Mouse (Mus musculus) hindbrain, embryonic 10.5 days (tissue): Measurements from ENCODE around the gene Sphk2. TPM values are rescaled to one million over a fixed set of nuclear protein-coding genes. Genes with fewer than 3 reads are reported as not detected.

Source experiments
- DNase-seq: peaks from one replicate; pipeline ENCODE4 v3.0.0-alpha.2; 2017; ENCODE audit warnings: low spot score
- H3K27ac ChIP-seq: fragments of 300-500 bp; sonication (generic); 2 replicates; pipeline ENCODE4 v1.5.1; 2016; ENCODE audit warnings: mild to moderate bottlenecking, moderate library complexity
- H3K27me3 ChIP-seq: fragments of 300-500 bp; sonication (generic); 2 replicates; pipeline ENCODE4 v1.6.1; 2016; ENCODE audit warnings: mild to moderate bottlenecking; ENCODE audit not compliant: poor library complexity, insufficient read depth, severe bottlenecking
- H3K36me3 ChIP-seq: fragments of 300-500 bp; sonication (generic); 2 replicates; pipeline ENCODE4 v1.6.1; 2016; ENCODE audit warnings: mild to moderate bottlenecking, moderate library complexity
- H3K4me1 ChIP-seq: fragments of 300-500 bp; sonication (generic); replicated peaks from 2 replicates; pipeline ENCODE4 v1.6.1; 2016; ENCODE audit warnings: mild to moderate bottlenecking
- H3K4me3 ChIP-seq: fragments of 300-500 bp; sonication (generic); 2 replicates; pipeline ENCODE4 v1.5.1; 2016; ENCODE audit warnings: mild to moderate bottlenecking, moderate library complexity
- H3K9me3 ChIP-seq: fragments of 300-500 bp; sonication (generic); 2 replicates; pipeline ENCODE4 v1.6.1; 2016; ENCODE audit warnings: mild to moderate bottlenecking, moderate library complexity
- WGBS: fragments of 180-500 bp; shearing (Covaris S2); methylation state at CpG from one replicate; pipeline ENCODE4 v1.1.7; 2016; 5-methylcytosine and 5-hydroxymethylcytosine counted together
- polyA plus RNA-seq: library from polyadenylated mRNA; unstranded; fragments of >200 nt; fragmentation: Nextera tagmentation; extraction: Ambion mirVana; gene quantifications from 2 replicates; pipeline ENCODE4 v1.2.1, GENCODE M21; 2016

Gene Sphk2
- polyA plus RNA-seq, 1 experiment from 2014 or later: 33.6 TPM

DNA sequence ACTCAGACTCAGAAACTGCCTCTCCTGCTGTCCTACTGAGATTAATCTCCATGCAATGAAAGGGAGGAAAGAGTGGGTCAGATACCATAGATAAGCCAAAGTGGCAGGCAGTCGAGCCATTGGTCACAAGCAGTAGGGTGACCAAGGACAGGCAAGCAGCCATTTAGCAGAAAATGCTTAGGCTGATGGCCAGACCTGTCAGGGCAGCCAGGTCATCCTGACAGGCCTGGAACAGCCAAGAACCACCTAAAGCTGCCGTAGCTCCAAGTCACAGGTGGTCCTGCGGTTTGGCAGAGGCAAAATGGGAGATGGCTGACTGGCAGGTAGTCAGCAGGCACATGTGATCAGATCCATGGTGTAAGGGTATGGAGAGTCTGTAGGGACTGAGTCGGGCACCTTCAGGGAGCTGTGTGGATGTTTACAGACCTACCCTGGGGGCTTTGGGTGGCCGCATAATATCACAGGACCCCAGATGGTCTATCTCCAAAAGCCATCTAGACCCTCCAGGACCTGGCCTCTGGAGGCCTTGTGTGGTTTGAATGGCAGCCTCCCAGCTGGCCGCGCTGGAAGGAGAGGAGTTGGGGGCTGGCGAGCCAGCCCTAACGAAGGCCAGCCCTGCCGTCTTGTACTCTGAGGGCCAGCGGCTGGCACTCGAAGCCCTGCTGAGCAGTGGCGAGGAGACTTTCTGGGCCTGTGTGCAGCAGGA, 4.0 kb upstream of the Sphk2 start:
- Histone ChIP-seq H3K4me3 (no peak overlapping the region), H3K27me3 (no peaks in the 10 kb centered on the region), H3K27ac (0 out of 2 replicates have a peak overlapping the region, but pooled peaks have one; percentile 9), H3K4me1 (peaks cover 37% of the 10 kb centered on the region), H3K36me3 (peaks cover 81% of the 10 kb centered on the region), H3K9me3 (no peaks in the 10 kb centered on the region)
- WGBS: 74% methylated on average over 13 of the region's 13 CpGs
- no peak for DNase-seq

DNA sequence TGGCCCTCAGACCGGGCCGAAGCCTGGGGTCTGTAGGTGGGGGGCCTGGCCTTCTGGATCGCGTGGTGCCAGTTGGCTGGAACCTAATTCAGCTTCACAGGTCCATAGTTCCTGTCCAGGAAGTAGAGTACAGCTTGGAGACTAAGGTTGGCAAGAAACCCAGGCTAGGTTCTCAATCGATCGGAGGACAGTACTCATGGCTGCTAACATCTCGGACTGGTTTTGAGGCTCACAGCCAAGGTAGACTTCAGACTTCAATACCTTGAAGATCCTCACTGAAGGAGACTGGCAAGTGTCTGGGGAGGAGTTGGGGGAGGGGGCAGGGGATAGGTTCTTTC, 3.4 kb upstream of the Sphk2 start:
- H3K27me3 ChIP-seq: no peaks in the 10 kb centered on the region
- no peak overlapping the region for H3K27ac ChIP-seq
- no peaks in the 10 kb centered on the region for H3K9me3 ChIP-seq
- peaks cover 75% of the 10 kb centered on the region for H3K36me3 ChIP-seq
- DNase-seq: no peak
- no peak overlapping the region for H3K4me3 ChIP-seq
- H3K4me1 ChIP-seq: peaks cover 43% of the 10 kb centered on the region
- 85% methylated on average over 7 of the region's 7 CpGs for WGBS

DNA sequence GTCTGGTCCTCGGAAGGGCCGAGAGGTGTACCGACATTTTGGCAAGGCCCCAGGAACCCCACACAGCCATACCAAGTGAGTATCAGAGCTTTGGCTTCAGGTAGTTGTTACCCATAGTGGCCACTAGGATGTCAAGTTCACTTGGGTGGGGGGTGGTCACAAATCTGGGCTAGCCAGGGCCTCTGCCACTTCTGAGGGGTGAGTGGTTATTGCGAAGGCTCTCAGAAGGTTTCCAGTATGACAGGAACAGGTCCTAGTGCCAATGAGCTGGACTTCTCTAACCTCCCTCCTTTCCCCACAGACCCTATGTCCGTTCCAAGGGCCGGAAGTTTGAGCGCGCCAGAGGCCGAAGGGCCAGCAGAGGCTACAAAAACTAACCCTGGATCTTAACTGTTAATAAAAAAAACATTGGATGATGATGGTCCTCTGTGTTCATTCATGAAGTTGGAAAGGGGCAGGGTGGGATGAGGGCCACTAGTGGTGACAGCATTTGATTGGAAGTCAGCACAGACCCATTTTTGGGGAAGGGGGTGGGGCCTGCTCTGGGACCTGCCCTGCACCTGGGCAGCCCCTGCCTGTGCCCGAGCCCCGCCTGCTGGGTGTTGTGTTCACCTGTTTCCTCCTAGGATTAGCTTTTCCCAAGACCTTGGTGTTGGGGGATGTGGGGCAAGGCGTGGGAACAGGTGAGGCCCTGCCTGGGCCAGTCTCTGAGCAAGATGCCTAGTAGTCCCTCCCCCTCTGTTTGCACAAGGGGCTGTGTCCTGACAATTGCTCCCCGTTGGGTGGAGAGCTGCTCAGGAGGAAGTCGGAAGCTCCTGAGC, 2.8 kb upstream of the Sphk2 start, which contains the start of gene Fam83e:
Fam83e (plus strand) TSS at position 800 of the 821 bp plus-strand sequence.
- Histone ChIP-seq H3K27ac (no peak within 1 kb of the TSS), H3K36me3 (peaks cover 69% of the 10 kb centered on the region), H3K27me3 (no peaks in the 10 kb centered on the region)

DNA sequence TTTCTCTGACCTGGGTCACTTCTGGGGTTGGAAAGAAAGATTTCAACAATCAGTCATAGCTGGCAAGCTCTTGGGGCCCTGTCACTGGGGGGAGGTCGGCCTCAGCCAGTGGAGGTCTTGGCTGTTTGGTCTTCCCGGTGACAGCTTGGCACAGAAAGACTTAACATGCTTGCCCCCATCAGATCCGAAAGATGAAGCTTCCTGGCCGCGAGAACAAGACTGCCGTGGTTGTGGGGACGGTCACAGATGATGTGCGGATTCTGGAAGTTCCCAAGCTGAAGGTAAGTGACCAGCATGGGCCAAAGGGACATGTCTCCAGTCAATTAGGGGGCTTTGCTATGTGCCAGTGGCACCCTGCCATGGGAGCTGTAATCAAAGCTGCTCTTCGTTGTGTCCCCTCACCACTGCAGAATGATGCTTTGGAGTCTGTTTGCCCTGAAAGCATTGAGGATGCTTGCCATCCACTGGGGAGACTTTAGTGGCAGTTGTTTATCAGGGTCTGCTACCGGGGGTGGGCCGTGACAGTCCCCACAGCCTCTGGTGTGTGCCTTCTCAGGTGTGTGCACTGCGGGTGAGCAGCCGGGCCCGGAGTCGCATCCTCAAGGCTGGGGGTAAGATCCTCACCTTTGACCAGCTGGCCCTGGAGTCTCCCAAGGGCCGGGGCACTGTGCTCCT, 2.1 kb upstream of the Sphk2 start:
- Histone ChIP-seq H3K27me3 (no peaks in the 10 kb centered on the region), H3K4me3 (peak overlapping the region; percentile 91), H3K9me3 (no peaks in the 10 kb centered on the region), H3K4me1 (peaks cover 55% of the 10 kb centered on the region), H3K27ac (no peak overlapping the region), H3K36me3 (peaks cover 62% of the 10 kb centered on the region)
- no peak for DNase-seq
- WGBS: 91% methylated on average over 16 of the region's 16 CpGs

More for the DNA sequence above, 2.8 kb upstream of the Sphk2 start, which contains the start of gene Fam83e:
- Histone ChIP-seq H3K9me3 (no peaks in the 10 kb centered on the region), H3K4me1 (peaks cover 48% of the 10 kb centered on the region), H3K4me3 (peak within 1 kb of the TSS; percentile 91; the same call in 1 of the 2 replicates)
- 88% methylated on average over 14 of the region's 14 CpGs for WGBS
- no peak for DNase-seq

- peak overlapping the region; percentile 98 for H3K27ac ChIP-seq
- H3K9me3 ChIP-seq: no peaks in the 10 kb centered on the region
- peaks cover 62% of the 10 kb centered on the region for H3K4me1 ChIP-seq
- H3K4me3 ChIP-seq: peak overlapping the region; percentile 91
- H3K36me3 ChIP-seq: peaks cover 55% of the 10 kb centered on the region
- WGBS: 86% methylated on average over 10 of the region's 10 CpGs
- H3K27me3 ChIP-seq: no peaks in the 10 kb centered on the region
- DNase-seq: no peak
Measured at GRCm38 (mm10) chr7:45719180-45719579, 1.4 kb upstream of the Sphk2 start.

- H3K9me3 ChIP-seq: no peaks in the 10 kb centered on the region
- H3K27ac ChIP-seq: peak overlapping the region; percentile 98
- H3K36me3 ChIP-seq: peaks cover 51% of the 10 kb centered on the region
- DNase-seq: no peak
- H3K4me3 ChIP-seq: peak overlapping the region; percentile 91
- H3K27me3 ChIP-seq: no peaks in the 10 kb centered on the region
- peaks cover 66% of the 10 kb centered on the region for H3K4me1 ChIP-seq
- under 1% methylated on average over 20 of the region's 20 CpGs for WGBS
Measured at GRCm38 (mm10) chr7:45718331-45718730, 529 bp upstream of the Sphk2 start.

DNA sequence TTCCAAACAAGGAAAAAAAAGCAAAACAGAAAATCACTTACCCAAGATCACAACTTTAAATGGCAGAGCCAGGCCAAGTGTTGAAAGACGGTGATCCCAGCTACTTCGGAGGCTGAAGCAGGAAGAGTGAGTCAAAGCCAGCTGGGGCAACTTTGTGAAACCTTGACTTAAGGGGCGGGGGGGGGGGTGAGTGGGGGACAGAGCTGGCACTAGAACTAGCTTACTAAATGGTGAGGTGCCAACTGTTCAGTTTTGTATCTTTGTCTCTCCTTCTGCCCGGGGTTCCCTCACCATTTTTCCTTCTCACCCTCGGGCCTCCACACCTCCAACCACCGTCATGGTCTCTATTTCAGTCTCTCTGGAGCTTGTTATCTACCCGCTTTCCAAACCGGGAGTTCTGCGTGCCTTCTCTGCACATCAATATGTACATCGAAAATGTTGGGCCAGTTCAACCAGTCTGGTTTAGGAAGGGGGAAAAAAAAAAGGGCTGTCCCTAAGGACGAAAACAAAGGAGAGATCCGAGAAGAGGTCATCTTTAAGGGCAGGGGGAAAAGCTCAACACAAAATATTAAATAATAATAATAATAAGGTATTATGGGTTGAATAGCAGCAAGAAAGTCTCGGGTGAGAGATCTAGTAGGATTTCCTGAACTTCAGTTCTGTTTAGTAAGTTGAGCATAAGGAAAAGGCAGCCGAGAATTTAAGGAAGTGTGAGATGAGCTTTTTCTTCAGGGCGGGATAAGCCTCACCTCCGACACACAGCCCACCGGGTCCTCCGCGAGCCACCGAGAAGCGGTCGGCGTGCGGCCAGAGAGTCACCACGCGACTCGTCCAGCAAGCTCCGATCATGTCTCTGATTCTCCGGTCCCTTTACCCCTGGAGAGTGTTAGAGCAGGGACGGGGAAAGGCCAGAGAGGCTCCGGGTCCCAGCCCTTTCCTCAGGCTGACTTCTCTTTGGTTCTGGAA, 567 bp downstream of the Sphk2 start:
- peak overlapping the region; percentile 98 for H3K27ac ChIP-seq

DNA sequence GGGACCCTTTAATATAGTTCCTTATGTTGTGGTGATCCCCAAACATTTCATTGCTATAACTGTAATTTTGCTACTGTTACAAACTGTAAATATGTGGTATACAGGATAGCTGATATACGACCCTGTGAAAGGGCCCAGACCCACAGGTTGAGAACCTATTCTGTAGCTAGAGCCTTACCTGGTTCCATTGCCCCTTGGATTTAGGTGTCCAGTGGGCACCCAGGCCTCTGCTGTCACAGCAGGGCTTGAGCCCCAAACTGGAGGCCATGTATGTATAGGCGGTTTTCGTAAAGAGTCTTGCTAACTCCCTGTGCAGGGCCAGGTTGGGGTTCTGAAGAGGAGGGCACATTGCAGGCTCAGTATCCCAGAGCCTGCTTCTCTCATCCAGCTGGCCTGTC, 1.3 kb downstream of the Sphk2 start:
- Histone ChIP-seq H3K4me3 (peak overlapping the region; percentile 91), H3K27me3 (no peaks in the 10 kb centered on the region), H3K27ac (no peak overlapping the region; the same call in 1 of the 2 replicates), H3K36me3 (peaks cover 51% of the 10 kb centered on the region), H3K4me1 (peaks cover 60% of the 10 kb centered on the region), H3K9me3 (no peaks in the 10 kb centered on the region)
- 92% methylated on average over 3 of the region's 3 CpGs for WGBS
- DNase-seq: no peak

More for the DNA sequence above, 567 bp downstream of the Sphk2 start:
- H3K4me1 ChIP-seq: peaks cover 67% of the 10 kb centered on the region
- peak overlapping the region; percentile 91 for H3K4me3 ChIP-seq
- H3K9me3 ChIP-seq: no peaks in the 10 kb centered on the region
- peaks cover 51% of the 10 kb centered on the region for H3K36me3 ChIP-seq
- no peaks in the 10 kb centered on the region for H3K27me3 ChIP-seq
- no peak for DNase-seq
- WGBS: 11% methylated on average over 31 of the region's 31 CpGs

GRCm38 (mm10) chr7:45715741-45716459, 1.9 kb downstream of the Sphk2 start:
- Histone ChIP-seq H3K36me3 (peaks cover 51% of the 10 kb centered on the region), H3K27me3 (no peaks in the 10 kb centered on the region), H3K4me3 (peak overlapping the region; percentile 82), H3K4me1 (peaks cover 57% of the 10 kb centered on the region), H3K9me3 (no peaks in the 10 kb centered on the region), H3K27ac (peak overlapping the region; percentile 88)
- DNase-seq: no peak
- 86% methylated on average over 19 of the region's 19 CpGs for WGBS

- peaks cover 60% of the 10 kb centered on the region for H3K4me1 ChIP-seq
- H3K4me3 ChIP-seq: peak within 1 kb of the TSS; percentile 82
- peaks cover 51% of the 10 kb centered on the region for H3K36me3 ChIP-seq
- DNase-seq: peak; percentile 97
- peak within 1 kb of the TSS; percentile 88 for H3K27ac ChIP-seq
- no peaks in the 10 kb centered on the region for H3K27me3 ChIP-seq
- 8% methylated on average over 34 of the region's 34 CpGs for WGBS
- no peaks in the 10 kb centered on the region for H3K9me3 ChIP-seq
Measured at GRCm38 (mm10) chr7:45715090-45715708, 2.6 kb downstream of the Sphk2 start, which contains the start of gene Rpl18. Gene Rpl18, plus strand, starts transcription at chr7:45715457.

GRCm38 (mm10) chr7:45714630-45715089, 3.1 kb downstream of the Sphk2 start:
- Histone ChIP-seq H3K9me3 (no peaks in the 10 kb centered on the region), H3K27ac (peak overlapping the region; percentile 88), H3K4me3 (peak overlapping the region; percentile 82), H3K27me3 (no peaks in the 10 kb centered on the region), H3K4me1 (peaks cover 60% of the 10 kb centered on the region), H3K36me3 (peaks cover 51% of the 10 kb centered on the region)
- no peak for DNase-seq
- WGBS: 11% methylated on average over 14 of the region's 14 CpGs
